Mouse (Mus musculus): ENCODE results near the gene Gucy2g. TPM values are rescaled to one million over a fixed set of nuclear protein-coding genes. Genes with fewer than 3 reads are reported as not detected.
"Not testable (repeated sequence)": the region's sequence is repeated elsewhere in the genome, so short reads cannot be mapped to it uniquely, and the experiment has no call there.

Gene Gucy2g
- total RNA-seq, 2 experiments from 2014 or later: 0.07 to 0.08 TPM

- intact Hi-C loops (cut with DNase I): no loop called here
- no peak for DNase-seq
These were observed 74.3 kb downstream of the Gucy2g start for GRCm38 (mm10) chr19:55166741-55167140.

DNA sequence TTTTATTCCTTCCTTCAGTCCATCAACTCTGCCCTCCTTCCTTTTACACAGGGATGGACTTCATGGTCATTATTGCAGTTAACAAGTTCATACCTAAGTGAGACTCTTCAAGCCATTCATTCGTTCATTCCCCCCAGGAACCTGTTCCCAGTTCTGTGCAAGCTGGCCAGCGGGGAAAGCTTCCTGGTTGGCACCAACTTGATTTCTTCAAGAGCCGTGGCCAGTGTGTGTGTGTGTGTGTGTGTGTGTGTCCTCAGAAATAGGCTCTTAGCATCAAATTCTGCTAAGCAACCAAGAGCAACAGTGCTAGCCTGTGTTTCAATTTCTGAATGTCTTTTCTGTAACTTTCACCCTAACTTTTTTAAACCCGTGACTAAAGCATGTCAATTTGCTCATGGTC is 75.1 kb downstream of the Gucy2g start:
- intact Hi-C loops (cut with DNase I): no loop called here
- no peak for DNase-seq

- DNase-seq: no peak
- intact Hi-C loops (cut with DNase I): no loop called here
These were observed 75.7 kb downstream of the Gucy2g start for GRCm38 (mm10) chr19:55165183-55165865.

GRCm38 (mm10) chr19:55164162-55164561 is 76.9 kb downstream of the Gucy2g start:
- intact Hi-C loops (cut with DNase I): no loop called here
- DNase-seq: no peak

- intact Hi-C loops (cut with DNase I): no loop called here
- no peak for DNase-seq
These were observed 78.8 kb downstream of the Gucy2g start for GRCm38 (mm10) chr19:55162271-55162670.

- DNase-seq: no peak
- intact Hi-C loops (cut with DNase I): no loop called here
These were observed 81.2 kb downstream of the Gucy2g start for GRCm38 (mm10) chr19:55159826-55160225.

GRCm38 (mm10) chr19:55158606-55159005 is 82.4 kb downstream of the Gucy2g start:
- no peak for DNase-seq
- intact Hi-C loops (cut with DNase I): no loop called here

- no peak for DNase-seq
- intact Hi-C loops (cut with DNase I): no loop called here
These were observed 84.0 kb downstream of the Gucy2g start for GRCm38 (mm10) chr19:55157029-55157428.

DNA sequence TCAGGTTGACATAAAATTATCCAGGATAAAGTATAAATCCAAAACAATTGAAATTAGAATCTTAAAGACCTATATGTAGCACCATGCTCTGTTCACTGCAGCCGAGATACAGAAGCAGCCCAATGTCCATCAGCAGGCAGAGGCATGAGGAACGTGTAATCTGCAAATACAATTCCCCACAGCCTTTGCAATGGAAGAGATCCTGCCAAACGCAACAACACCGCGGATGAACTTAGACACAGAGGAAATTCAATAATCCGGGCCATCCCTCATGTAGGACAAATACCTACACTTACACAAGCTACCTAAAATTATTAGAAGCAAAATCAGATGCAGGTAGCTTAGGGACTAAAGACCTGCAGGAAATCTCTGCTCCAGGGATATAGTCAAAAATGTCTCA is 88.1 kb downstream of the Gucy2g start:
- DNase-seq: no peak
- intact Hi-C loops (cut with DNase I): no loop called here

- DNase-seq; intact Hi-C loops (cut with DNase I): not testable (repeated sequence)
These were observed 88.8 kb downstream of the Gucy2g start for GRCm38 (mm10) chr19:55152274-55152673.

DNA sequence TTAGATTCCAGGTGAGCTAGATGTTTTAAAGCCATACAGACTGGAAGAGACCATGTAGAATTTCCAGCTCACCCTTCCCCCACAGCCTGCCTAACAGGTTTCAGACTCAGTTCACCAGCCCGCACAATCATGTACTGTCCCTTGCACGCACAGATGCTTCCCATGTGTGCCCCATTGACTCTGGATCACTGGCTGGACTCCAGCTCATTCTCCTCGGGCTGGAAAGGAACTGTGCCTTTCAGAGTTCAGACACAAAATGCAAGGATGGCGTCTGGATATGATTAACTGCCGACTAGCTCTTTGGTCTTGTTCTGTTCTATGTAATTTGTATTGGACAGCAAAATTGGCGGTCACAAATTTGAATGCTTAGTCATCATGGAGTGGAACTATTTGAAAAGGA is 91.4 kb downstream of the Gucy2g start:
- no peak for DNase-seq
- intact Hi-C loops (cut with DNase I): no loop called here

DNA sequence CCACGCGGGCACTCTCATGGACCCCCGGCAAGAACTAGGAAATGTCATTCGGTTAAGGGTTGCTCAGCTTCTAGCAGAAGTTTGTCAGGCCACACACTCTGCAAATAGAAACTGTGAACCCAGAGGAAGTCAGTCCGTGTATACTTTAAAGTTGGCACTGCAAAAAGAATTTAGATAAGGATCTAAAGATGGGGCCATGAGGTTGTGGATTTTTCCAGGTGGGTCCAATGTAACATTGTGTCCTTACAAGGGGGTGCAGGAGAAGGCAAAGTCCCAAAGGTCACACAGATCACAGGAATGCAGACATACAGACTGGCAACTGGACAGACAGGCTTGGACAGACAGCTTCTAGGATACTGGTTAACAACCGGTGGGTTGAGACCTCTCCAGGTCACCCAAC is 92.9 kb downstream of the Gucy2g start:
- intact Hi-C loops (cut with DNase I): no loop called here
- no peak for DNase-seq

Small RNA genes within 50 kb of the gene (microRNA-seq; reads per million reads assigned to microRNA genes)
- gene Mir6715: 1.1 to 4.5 reads per million in 2 experiments

Other genes starting within 250 kb of the Gucy2g start
- gene Gpam, start 114.0 kb downstream of the Gucy2g start, total RNA-seq (2021): 100 to 1,000 TPM in 1 of 2 experiments, 10 to 100 TPM in 1; 89.3 to 133 TPM
- under 1 TPM in 1 of 2 experiments, not detected in 1; 0.18 TPM for gene Tectb, start 60.5 kb downstream of the Gucy2g start, total RNA-seq (2021)
- gene Acsl5, start 10.7 kb upstream of the Gucy2g start, total RNA-seq (2021): 1 to 10 TPM; 2.9 to 3.8 TPM
- gene Zdhhc6, start 74.8 kb upstream of the Gucy2g start, total RNA-seq (2021): 10 to 100 TPM; 17.2 to 17.3 TPM
- 10 to 100 TPM; 16.3 to 16.7 TPM for gene Vti1a, start 75.1 kb upstream of the Gucy2g start, total RNA-seq (2021)